Mouse (Mus musculus): ENCODE data around the gene G6pdx. TPM values are rescaled to one million over a fixed set of nuclear protein-coding genes. Genes with fewer than 3 reads are reported as not detected.

Gene G6pdx
- polyA plus RNA-seq (2014; fragmentation: Nextera tagmentation; extraction: Ambion mirVana): 54.2 and 59.2 TPM in 2 replicates

DNA sequence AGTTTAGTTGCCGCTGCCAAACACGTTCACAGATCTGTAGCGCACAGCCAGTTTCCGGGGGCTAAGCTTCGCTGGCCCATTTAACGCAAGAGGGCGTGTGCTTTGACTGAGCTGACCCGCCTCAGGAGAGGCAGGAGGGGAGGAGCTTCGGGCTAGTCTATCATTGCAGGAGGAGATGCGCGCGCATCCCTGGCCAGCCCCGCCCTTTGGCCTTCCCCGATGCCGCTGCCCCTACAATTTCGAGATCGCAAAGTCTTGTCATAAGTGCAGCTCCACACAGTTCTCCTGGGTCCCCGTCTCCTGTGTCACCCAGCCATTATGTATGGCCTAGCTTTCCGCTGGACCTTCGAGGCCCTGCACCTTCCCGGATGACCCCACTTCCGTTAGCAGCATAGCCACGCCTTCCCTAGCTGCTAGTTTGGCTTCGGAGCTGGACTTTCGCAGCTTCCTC, at the start of gene G6pdx:
Gene G6pdx (minus strand): TSS at position 369 of the 451 bp plus-strand sequence.
- peak; percentile 88 for DNase-seq (ENCODE audit: low spot score)
- no peaks in the 10 kb centered on the region for H3K9me3 ChIP-seq (replicated peaks; ENCODE audit: control insufficient read depth, low read length)
- WGBS: 22% methylated on average over 24 of the region's 25 CpGs

DNA sequence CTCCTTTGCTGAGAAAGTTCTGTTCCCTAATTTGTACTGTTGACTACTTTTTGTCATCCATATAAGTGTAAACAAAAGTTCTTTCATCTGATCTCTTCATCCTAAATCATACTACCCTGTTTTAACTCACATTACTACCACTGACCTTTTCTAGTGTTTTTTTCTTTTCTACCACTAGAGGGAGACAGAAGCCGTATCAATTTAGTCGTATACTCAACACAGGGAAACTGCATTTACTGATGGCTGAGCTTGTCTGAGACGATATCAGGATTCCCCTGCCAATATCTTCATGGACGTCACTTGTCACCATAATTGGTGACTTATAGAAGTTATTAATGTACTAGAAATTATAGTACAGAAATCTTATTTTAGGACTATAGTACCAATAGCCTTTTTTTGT, 23.8 kb upstream of the G6pdx start:
- ATAC-seq (replicated peaks; ENCODE audit: insufficient number of reproducible peaks, low FRiP score, low TSS enrichment, low read depth) (no peak), DNase-seq (ENCODE audit: low spot score) (peak; percentile 54)
- no peaks in the 10 kb centered on the region for H3K36me3 ChIP-seq (replicated peaks; ENCODE audit: control insufficient read depth, insufficient read depth, low read depth, low read length)
- no peaks in the 10 kb centered on the region for H3K27me3 ChIP-seq (ENCODE audit: control insufficient read depth, insufficient read depth, low read length)
- H3K9ac ChIP-seq (replicated peaks; ENCODE audit: low read length): no peak overlapping the region
- H3K4me1 ChIP-seq (ENCODE audit: control insufficient read depth, insufficient read depth, low read length): no peaks in the 10 kb centered on the region
- H3K4me3 ChIP-seq (ENCODE audit: low read depth, low read length): no peak overlapping the region
- H3K4me2 ChIP-seq (ENCODE audit: low read depth, low read length): no peak overlapping the region
- WGBS: 13% methylated on average over 4 of the region's 4 CpGs
- no peak overlapping the region for H3K27ac ChIP-seq (replicated peaks; ENCODE audit: low read depth, low read length)
- H3K9me3 ChIP-seq (replicated peaks; ENCODE audit: control insufficient read depth, low read length): no peaks in the 10 kb centered on the region

More for the DNA sequence above, at the start of gene G6pdx:
- Histone ChIP-seq H3K4me3 (ENCODE audit: low read depth, low read length) (peak within 1 kb of the TSS; percentile 43), H3K9ac (replicated peaks; ENCODE audit: low read length) (peak within 1 kb of the TSS; percentile 59), H3K36me3 (replicated peaks; ENCODE audit: control insufficient read depth, insufficient read depth, low read depth, low read length) (no peaks in the 10 kb centered on the region), H3K4me2 (ENCODE audit: low read depth, low read length) (peak within 1 kb of the TSS; percentile 41), H3K27me3 (ENCODE audit: control insufficient read depth, insufficient read depth, low read length) (no peaks in the 10 kb centered on the region), H3K4me1 (ENCODE audit: control insufficient read depth, insufficient read depth, low read length) (no peaks in the 10 kb centered on the region), H3K27ac (replicated peaks; ENCODE audit: low read depth, low read length) (peak within 1 kb of the TSS; percentile 56)
- peak; percentile 91 for ATAC-seq (replicated peaks; ENCODE audit: insufficient number of reproducible peaks, low FRiP score, low TSS enrichment, low read depth)

DNA sequence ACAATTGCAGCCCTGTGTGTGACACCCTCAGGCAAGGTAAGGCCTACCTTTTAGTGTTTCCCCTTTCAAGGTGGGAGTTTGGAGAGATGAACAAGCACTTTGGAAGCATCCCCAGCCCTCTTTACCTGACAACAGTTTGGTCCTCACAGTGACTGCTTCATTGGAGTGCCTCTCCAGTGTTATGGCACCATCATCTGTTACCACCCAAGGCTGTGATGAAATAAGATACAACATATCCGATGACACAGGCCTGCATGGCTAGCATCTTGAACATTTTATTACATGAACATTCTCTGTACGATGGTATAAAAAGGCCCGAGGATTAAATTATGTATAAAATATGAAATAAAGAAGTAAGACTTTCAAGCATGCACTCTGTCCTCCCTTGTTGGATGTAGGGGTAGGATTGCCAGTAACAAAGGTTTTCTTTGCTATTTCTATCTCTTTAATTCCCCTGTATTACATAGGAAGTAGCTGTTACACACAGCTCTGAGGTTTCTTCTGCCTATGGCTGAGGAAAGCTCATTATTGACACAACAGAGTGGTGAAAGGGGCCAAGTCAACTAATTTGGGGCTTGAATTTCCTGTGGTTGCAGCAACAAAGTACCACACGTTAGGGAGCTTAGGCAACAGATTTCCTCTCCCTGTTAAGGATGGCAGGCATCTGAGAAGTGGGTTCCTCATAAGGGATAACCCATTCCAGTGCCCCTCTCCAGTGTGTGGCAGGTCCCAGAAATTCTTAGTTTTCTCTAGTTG, 22.3 kb upstream of the G6pdx start:
- Histone ChIP-seq H3K27me3 (ENCODE audit: control insufficient read depth, insufficient read depth, low read length) (no peaks in the 10 kb centered on the region), H3K27ac (replicated peaks; ENCODE audit: low read depth, low read length) (no peak overlapping the region), H3K36me3 (replicated peaks; ENCODE audit: control insufficient read depth, insufficient read depth, low read depth, low read length) (no peaks in the 10 kb centered on the region), H3K4me3 (ENCODE audit: low read depth, low read length) (no peak overlapping the region), H3K9me3 (replicated peaks; ENCODE audit: control insufficient read depth, low read length) (no peaks in the 10 kb centered on the region), H3K9ac (replicated peaks; ENCODE audit: low read length) (no peak overlapping the region), H3K4me1 (ENCODE audit: control insufficient read depth, insufficient read depth, low read length) (no peaks in the 10 kb centered on the region), H3K4me2 (ENCODE audit: low read depth, low read length) (no peak overlapping the region)
- no peak for DNase-seq (ENCODE audit: low spot score)
- no peak for ATAC-seq (replicated peaks; ENCODE audit: insufficient number of reproducible peaks, low FRiP score, low TSS enrichment, low read depth)
- WGBS: 78% methylated on average over 4 of the region's 4 CpGs

DNA sequence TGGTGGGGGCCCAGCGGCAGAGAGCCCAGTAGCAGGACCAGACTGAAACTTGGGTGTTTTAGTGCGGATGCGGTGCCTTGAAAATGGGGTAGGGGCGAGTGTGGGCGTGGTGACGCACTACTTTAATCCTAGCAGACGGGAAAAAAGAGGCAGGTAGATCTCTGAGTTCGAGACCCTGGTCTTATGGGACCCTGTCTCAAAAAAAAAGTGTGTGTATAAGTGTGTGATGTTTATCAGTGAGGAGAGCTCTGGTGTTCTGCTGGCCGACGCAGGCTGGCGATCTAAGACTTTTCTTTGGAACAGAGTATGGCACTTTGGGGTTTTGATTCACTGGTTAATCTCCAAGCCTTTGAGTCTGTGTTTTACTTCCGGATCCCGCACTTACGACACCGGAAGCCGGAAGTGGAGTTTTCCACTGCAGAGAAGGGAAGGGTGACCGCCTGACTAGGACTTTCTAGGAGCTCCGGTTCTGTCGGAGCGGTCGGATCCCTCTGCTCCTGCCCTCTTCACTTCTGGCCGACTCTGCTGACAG, 362 bp upstream of the G6pdx start:
- DNase-seq (ENCODE audit: low spot score) (peak; percentile 86), ATAC-seq (replicated peaks; ENCODE audit: insufficient number of reproducible peaks, low FRiP score, low TSS enrichment, low read depth) (peak; percentile 55)
- peak overlapping the region; percentile 41 for H3K4me2 ChIP-seq (ENCODE audit: low read depth, low read length)
- H3K27me3 ChIP-seq (ENCODE audit: control insufficient read depth, insufficient read depth, low read length): no peaks in the 10 kb centered on the region
- H3K4me3 ChIP-seq (ENCODE audit: low read depth, low read length): peak overlapping the region; percentile 43
- no peaks in the 10 kb centered on the region for H3K9me3 ChIP-seq (replicated peaks; ENCODE audit: control insufficient read depth, low read length)
- 17% methylated on average over 22 of the region's 22 CpGs for WGBS
- peak overlapping the region; percentile 56 for H3K27ac ChIP-seq (replicated peaks; ENCODE audit: low read depth, low read length)
- peak overlapping the region; percentile 59 for H3K9ac ChIP-seq (replicated peaks; ENCODE audit: low read length)
- H3K36me3 ChIP-seq (replicated peaks; ENCODE audit: control insufficient read depth, insufficient read depth, low read depth, low read length): no peaks in the 10 kb centered on the region
- H3K4me1 ChIP-seq (ENCODE audit: control insufficient read depth, insufficient read depth, low read length): no peaks in the 10 kb centered on the region

DNA sequence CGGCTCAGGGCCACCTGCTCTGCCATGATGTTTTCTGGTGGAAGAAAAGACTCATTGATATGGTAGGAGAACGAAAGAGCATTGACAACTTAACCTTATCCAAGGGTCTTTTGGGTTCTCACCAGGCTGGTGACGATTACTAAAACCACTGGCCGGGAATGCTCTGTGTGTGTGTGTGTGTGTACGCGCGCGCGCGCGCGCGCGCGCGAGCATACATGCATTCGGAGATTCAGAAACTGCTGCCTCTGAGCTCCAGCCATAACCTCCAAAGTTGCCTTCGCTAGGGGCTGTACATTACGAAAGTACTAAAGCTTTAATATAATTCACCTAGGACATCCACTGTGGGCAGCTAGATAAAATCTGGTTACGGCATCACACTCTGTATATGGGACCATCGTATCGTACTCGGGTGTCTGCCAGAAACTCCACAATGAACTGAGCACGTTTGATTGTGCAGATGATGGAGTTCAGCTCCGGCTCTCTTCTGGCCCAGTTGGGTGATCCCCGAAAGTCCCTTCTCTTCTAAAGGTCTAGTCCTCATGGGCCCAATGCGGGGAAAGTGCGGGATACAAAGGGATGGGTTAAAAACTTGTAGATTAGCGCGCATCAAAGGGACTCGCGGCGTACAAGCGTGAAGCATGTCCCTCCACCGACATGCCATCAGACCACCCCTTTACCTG, 708 bp downstream of the G6pdx start:
- DNase-seq (ENCODE audit: low spot score) (peak; percentile 30), ATAC-seq (replicated peaks; ENCODE audit: insufficient number of reproducible peaks, low FRiP score, low TSS enrichment, low read depth) (peak; percentile 21; the same call in 1 of the 2 replicates)
- WGBS: 18% methylated on average over 35 of the region's 35 CpGs
- Histone ChIP-seq H3K36me3 (replicated peaks; ENCODE audit: control insufficient read depth, insufficient read depth, low read depth, low read length) (no peaks in the 10 kb centered on the region), H3K4me2 (ENCODE audit: low read depth, low read length) (peak overlapping the region; percentile 39), H3K4me3 (ENCODE audit: low read depth, low read length) (peak overlapping the region; percentile 43), H3K27me3 (ENCODE audit: control insufficient read depth, insufficient read depth, low read length) (no peaks in the 10 kb centered on the region), H3K4me1 (ENCODE audit: control insufficient read depth, insufficient read depth, low read length) (no peaks in the 10 kb centered on the region), H3K27ac (replicated peaks; ENCODE audit: low read depth, low read length) (no peak overlapping the region), H3K9ac (replicated peaks; ENCODE audit: low read length) (peak overlapping the region; percentile 53), H3K9me3 (replicated peaks; ENCODE audit: control insufficient read depth, low read length) (no peaks in the 10 kb centered on the region)

DNA sequence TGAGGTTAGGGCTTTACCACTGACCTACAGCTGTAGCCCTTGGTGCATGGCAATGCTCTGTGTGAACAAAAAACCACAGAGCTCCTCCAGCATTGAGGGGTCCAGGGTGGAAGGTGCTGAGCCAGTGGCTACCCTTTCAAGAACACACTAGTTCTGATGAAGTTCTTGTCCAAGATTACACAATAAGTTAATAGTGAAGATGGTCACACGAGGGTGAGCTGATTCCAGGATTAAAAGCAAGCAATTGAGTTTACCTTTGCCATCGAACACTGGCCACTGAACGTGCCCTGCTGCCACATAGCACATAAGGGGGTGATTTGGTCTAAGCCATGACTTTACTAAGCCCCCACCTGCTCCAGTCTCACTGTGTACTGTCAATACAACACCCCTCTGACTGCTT, 1.9 kb downstream of the G6pdx start:
- DNase-seq (ENCODE audit: low spot score) (no peak), ATAC-seq (replicated peaks; ENCODE audit: insufficient number of reproducible peaks, low FRiP score, low TSS enrichment, low read depth) (no peak)
- Histone ChIP-seq H3K9me3 (replicated peaks; ENCODE audit: control insufficient read depth, low read length) (no peaks in the 10 kb centered on the region), H3K4me1 (ENCODE audit: control insufficient read depth, insufficient read depth, low read length) (no peaks in the 10 kb centered on the region), H3K36me3 (replicated peaks; ENCODE audit: control insufficient read depth, insufficient read depth, low read depth, low read length) (no peaks in the 10 kb centered on the region), H3K27me3 (ENCODE audit: control insufficient read depth, insufficient read depth, low read length) (no peaks in the 10 kb centered on the region), H3K9ac (replicated peaks; ENCODE audit: low read length) (no peak overlapping the region), H3K27ac (replicated peaks; ENCODE audit: low read depth, low read length) (no peak overlapping the region), H3K4me2 (ENCODE audit: low read depth, low read length) (no peak overlapping the region), H3K4me3 (ENCODE audit: low read depth, low read length) (no peak overlapping the region)
- 75% methylated on average over 3 of the region's 3 CpGs for WGBS

DNA sequence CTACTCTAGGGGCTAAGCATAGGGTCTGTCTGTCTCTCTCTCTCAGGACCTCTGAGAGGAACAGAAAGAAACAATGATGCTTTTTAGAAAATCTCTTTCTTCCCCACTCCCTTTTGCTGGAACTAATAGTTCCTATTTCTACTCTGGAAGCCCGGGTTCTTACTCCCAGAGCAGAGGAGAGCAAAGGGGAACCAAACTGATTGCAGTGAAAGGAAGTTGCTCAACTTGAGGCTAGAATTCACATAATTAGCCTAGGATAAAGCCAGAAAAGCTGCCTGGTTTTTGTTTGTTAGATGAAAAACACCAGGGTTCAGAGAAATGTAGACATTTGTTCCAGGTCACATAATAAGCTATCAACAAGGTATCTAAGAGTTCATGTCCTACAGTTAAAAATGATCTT, 2.7 kb downstream of the G6pdx start:
- Histone ChIP-seq H3K9ac (replicated peaks; ENCODE audit: low read length) (no peak overlapping the region), H3K4me2 (ENCODE audit: low read depth, low read length) (no peak overlapping the region), H3K9me3 (replicated peaks; ENCODE audit: control insufficient read depth, low read length) (no peaks in the 10 kb centered on the region), H3K4me3 (ENCODE audit: low read depth, low read length) (no peak overlapping the region), H3K36me3 (replicated peaks; ENCODE audit: control insufficient read depth, insufficient read depth, low read depth, low read length) (no peaks in the 10 kb centered on the region), H3K27me3 (ENCODE audit: control insufficient read depth, insufficient read depth, low read length) (no peaks in the 10 kb centered on the region), H3K4me1 (ENCODE audit: control insufficient read depth, insufficient read depth, low read length) (no peaks in the 10 kb centered on the region), H3K27ac (replicated peaks; ENCODE audit: low read depth, low read length) (no peak overlapping the region)
- 73% methylated on average over 1 of the region's 1 CpGs for WGBS
- DNase-seq (ENCODE audit: low spot score): no peak
- no peak for ATAC-seq (replicated peaks; ENCODE audit: insufficient number of reproducible peaks, low FRiP score, low TSS enrichment, low read depth)

DNA sequence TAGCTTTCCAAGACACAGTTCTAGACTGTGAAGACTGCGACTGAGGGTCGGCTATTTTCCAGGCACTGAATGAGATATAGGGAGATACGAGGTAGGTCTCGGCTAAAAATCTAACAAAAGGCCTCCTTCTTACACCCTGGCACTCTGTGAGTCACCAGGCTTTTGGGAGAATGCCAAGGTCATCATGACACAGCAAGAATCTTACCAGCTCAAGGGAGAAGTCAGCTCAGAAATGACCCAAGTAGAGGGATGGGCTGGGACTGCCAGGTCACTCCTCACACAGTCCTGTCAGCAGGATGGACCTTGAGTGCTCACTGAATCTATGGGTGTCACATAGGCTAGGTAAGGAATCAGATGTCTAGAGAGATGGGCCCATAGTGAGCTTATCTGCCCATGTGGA, 3.8 kb downstream of the G6pdx start:
- no peaks in the 10 kb centered on the region for H3K4me1 ChIP-seq (ENCODE audit: control insufficient read depth, insufficient read depth, low read length)
- WGBS: 98% methylated on average over 4 of the region's 4 CpGs
- no peaks in the 10 kb centered on the region for H3K36me3 ChIP-seq (replicated peaks; ENCODE audit: control insufficient read depth, insufficient read depth, low read depth, low read length)
- no peaks in the 10 kb centered on the region for H3K9me3 ChIP-seq (replicated peaks; ENCODE audit: control insufficient read depth, low read length)
- no peak overlapping the region for H3K27ac ChIP-seq (replicated peaks; ENCODE audit: low read depth, low read length)
- H3K4me3 ChIP-seq (ENCODE audit: low read depth, low read length): no peak overlapping the region
- ATAC-seq (replicated peaks; ENCODE audit: insufficient number of reproducible peaks, low FRiP score, low TSS enrichment, low read depth) (no peak), DNase-seq (ENCODE audit: low spot score) (no peak)
- no peaks in the 10 kb centered on the region for H3K27me3 ChIP-seq (ENCODE audit: control insufficient read depth, insufficient read depth, low read length)
- no peak overlapping the region for H3K4me2 ChIP-seq (ENCODE audit: low read depth, low read length)
- H3K9ac ChIP-seq (replicated peaks; ENCODE audit: low read length): no peak overlapping the region
